Mouse (Mus musculus): ENCODE results near the gene Mcm10. TPM values are rescaled to one million over a fixed set of nuclear protein-coding genes. Genes with fewer than 3 reads are reported as not detected.

Gene Mcm10
- polyA plus RNA-seq, 1 experiment from 2014 or later = 4.4 TPM

Other genes starting within 250 kb of the Mcm10 start
- gene Sephs1, start 131.2 kb downstream of the Mcm10 start, polyA plus RNA-seq (2018) = 15.6 to 16.6 TPM (median 16.2 TPM) in 3 replicates
- gene Phyh, start 93.8 kb downstream of the Mcm10 start, polyA plus RNA-seq (2018) = 56.1 to 78.9 TPM (median 69.0 TPM) in 3 replicates
- not detected in 3 replicates for gene Ucma, start 36.7 kb downstream of the Mcm10 start, polyA plus RNA-seq (2018)
- 18.8 to 83.1 TPM (median 36.1 TPM) in 3 replicates for gene Optn, start 51.3 kb upstream of the Mcm10 start, polyA plus RNA-seq (2018)
- not detected in 3 replicates for gene Ccdc3, start 125.0 kb upstream of the Mcm10 start, polyA plus RNA-seq (2018)

Measured in macrophage (primary cell).